Mouse (Mus musculus): ENCODE measurements around the gene D5Ertd579e.

DNA sequence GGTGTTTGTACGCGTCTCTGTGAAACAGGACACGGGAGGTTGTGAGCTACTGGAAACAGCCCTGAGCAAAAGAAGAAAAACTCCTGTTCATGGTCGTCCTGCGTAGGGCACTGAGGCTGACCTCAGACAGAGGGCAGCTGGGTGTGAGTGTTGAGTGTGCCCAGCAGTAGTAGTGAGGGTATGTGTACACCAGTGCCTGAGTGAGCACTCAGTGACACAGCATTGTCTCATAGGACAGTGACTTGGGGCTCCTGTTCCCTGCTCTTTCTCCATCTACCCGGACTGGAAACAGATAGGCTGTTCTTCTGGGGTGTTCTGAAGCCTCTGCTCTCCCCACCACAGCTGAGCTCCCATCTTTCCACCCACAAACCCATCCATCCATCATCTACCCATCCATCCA is 39.3 kb upstream of the D5Ertd579e start:
- TF ChIP-seq CTCF (IDR thresholded peaks at IDR 0.05; ENCODE audit: low read depth, low read length) (no peak), POLR2A (IDR thresholded peaks at IDR 0.05; ENCODE audit: extremely low read depth, insufficient read depth, low read length) (no peak)
